Mouse (Mus musculus) erythroblast, embryonic 14.5 days (primary cell): Measurements from ENCODE around the gene Gm28729.

Experiments used
- GATA1 ChIP-seq: IDR thresholded peaks from 2 replicates; pipeline ENCODE4 v1.6.1; 2012; ENCODE audit warnings: low read length, inconsistent platforms, mixed read lengths
- TAL1 ChIP-seq: IDR thresholded peaks from 3 replicates; pipeline ENCODE4 v1.6.1; 2012; ENCODE audit warnings: low read length, inconsistent platforms, mixed read lengths

DNA sequence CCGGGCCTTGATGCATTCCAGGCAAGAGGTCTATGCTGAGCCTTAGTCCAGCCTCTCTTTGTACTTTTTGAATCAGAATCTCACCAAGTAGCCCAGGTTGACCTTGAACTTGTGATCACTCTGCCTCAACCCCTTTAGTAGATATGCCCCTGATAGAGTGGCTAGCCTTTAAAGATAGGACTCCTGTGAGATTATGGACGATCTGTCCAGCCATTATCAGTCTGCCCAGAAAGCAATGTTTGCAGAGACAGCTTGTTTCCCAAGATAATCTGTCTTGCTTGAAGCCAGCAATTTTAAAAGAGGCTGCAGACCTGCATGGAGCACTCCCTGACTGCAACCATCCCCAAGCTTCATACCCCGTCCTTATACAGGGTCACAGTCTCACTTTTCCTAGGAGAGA, 42.0 kb downstream of the Gm28729 start:
- TF ChIP-seq TAL1 (no peak), GATA1 (no peak)
